Mouse (Mus musculus) splenic B cell, adult 2 months (primary cell): Measurements from ENCODE around the gene Bex3.
"Not testable (repeated sequence)": the region's sequence is repeated elsewhere in the genome, so short reads cannot be mapped to it uniquely, and the experiment has no call there.

Experiments used
- DNase-seq: peaks from one replicate; pipeline ENCODE4 v3.0.0-alpha.2; 2011; ENCODE audit warnings: low read depth, low spot score
- H3K27me3 ChIP-seq: 2 replicates; pipeline ENCODE4 v1.6.1; 2012; ENCODE audit warnings: mild to moderate bottlenecking, low read length, moderate library complexity, mixed read lengths; ENCODE audit not compliant: control insufficient read depth, poor library complexity, insufficient read depth, severe bottlenecking
- H3K36me3 ChIP-seq: 2 replicates; pipeline ENCODE4 v1.6.1; 2012; ENCODE audit warnings: mild to moderate bottlenecking, low read length, moderate library complexity, mixed read lengths; ENCODE audit not compliant: control insufficient read depth, poor library complexity, insufficient read depth, severe bottlenecking

Gene Bex3

DNA sequence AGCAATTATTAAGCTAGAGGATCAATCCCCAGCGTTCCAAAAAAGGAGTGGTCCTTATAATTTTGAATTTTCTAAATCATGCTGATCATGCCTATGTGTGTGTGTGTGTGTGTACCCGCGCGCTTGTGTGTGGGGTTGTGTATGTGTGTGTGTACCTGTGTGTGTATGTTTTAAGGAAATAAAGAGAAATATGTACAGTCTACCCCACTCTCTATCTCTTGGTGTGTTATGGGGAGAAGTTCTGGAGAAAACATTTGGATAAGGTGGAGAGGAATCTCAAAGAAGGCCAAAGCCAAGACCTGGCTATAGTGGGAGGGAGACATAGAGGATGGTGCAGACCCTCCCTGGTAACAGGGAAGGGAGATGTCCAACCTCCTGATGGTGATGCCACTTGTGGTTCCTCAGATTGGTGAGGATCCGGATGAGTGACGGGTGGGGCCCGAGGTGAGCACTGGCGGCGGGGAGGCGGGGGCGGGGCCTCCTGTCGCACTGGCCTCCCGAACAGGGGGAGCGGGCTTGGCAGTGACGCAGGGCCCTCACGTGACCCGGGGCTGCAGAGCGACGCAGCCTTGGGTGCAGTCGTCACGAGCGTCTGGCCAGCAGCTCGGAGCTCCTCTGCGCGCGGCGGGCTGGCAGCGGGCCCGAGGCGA, at the start of gene Bex3:
Bex3 (plus strand) TSS at position 511 of the 650 bp plus-strand sequence.
- H3K27me3 ChIP-seq, DNase-seq: not testable (repeated sequence)

GRCm38 (mm10) chrX:136223714-136224113, 46.3 kb upstream of the Bex3 start:
- DNase-seq, result no peak
- H3K36me3 ChIP-seq, result no peaks in the 10 kb centered on the region

More for the DNA sequence above, at the start of gene Bex3:
- H3K36me3 ChIP-seq, result not testable (repeated sequence)

GRCm38 (mm10) chrX:136227768-136228167, 42.3 kb upstream of the Bex3 start:
- DNase-seq, result no peak
- Histone ChIP-seq H3K27me3 (no peaks in the 10 kb centered on the region), H3K36me3 (no peaks in the 10 kb centered on the region)

More at GRCm38 (mm10) chrX:136223714-136224113, 46.3 kb upstream of the Bex3 start:
- H3K27me3 ChIP-seq, result no peaks in the 10 kb centered on the region

DNA sequence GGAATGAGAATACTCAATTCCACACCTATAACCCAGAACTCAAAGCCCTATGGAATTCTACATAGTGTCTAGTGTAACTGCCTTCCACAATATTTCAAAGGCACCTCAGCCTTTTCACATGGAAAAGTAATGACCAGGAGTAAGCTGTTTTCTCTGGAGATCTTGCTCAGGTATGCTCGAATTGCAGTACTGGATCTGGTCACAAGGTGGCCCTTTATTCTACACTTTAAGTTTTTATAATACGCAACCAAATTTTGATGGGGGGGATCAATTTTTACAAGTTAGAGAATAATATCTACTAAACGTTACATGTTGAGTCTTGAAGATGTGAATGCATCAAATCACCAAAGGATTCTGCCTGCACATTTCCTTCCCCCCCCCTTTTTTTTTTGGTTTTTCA, 31.9 kb upstream of the Bex3 start:
- H3K36me3 ChIP-seq, result no peaks in the 10 kb centered on the region
- DNase-seq, result peak; percentile 56
- no peaks in the 10 kb centered on the region for H3K27me3 ChIP-seq

DNA sequence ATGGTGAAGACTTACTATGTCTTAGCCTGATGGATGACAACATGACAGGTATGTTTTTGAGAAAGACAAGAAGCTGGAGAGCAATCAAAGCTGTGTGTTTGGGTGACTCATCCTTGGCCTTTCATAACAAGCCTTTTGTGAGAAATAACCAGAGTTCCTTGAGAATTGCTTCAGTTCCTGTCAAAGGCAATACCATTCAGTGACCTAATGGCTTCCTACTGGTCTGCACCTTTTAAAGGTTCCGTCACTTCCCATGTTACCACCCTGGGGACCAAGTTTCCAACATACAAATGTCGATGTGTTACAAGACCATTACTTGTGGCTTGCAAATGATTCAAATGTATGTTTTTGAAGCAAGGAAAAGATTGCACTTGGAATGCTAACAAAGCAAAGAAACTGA, 26.9 kb upstream of the Bex3 start:
- no peaks in the 10 kb centered on the region for H3K27me3 ChIP-seq
- DNase-seq, result no peak
- no peaks in the 10 kb centered on the region for H3K36me3 ChIP-seq

DNA sequence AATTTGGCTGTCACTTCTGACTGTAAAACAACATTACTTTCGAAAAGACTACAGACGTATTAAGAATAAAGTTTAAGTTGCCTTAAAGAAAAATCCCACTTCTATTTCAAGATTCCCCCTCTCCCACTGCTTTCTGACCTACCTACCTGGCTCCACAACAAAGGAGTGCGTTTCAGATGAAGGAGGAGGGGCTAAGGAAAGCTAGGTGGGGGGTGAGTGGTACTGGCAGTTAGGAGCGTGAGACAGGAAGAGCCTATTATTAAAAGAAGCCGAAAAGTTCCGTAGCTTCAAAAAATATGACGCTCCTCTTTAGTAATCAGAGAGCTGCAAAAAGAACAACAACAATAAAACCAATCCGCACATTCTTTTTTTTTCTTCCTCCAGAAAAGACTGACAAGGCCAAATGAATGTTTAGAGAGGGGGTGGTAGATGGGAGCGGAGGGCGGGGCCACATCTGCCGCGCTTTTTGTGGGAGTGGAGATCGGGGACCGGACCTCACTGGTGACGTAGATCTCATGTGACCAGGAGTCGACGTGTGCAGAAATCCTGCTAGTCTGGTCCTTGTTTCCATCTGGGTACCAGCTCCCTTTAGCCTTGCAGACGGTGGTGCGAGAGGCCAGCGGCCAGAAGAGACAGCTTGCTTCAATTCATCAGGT, 25.4 kb upstream of the Bex3 start, which contains the start of gene Tceal9:
Tceal9 (plus strand) TSS at position 506 of the 656 bp plus-strand sequence.
- Histone ChIP-seq H3K36me3 (no peaks in the 10 kb centered on the region), H3K27me3 (no peaks in the 10 kb centered on the region)
- DNase-seq, result peak; percentile 79

- H3K27me3 ChIP-seq, result no peaks in the 10 kb centered on the region
- no peaks in the 10 kb centered on the region for H3K36me3 ChIP-seq
- DNase-seq, result peak; percentile 26
These were observed 24.5 kb upstream of the Bex3 start for GRCm38 (mm10) chrX:136245521-136246071.

DNA sequence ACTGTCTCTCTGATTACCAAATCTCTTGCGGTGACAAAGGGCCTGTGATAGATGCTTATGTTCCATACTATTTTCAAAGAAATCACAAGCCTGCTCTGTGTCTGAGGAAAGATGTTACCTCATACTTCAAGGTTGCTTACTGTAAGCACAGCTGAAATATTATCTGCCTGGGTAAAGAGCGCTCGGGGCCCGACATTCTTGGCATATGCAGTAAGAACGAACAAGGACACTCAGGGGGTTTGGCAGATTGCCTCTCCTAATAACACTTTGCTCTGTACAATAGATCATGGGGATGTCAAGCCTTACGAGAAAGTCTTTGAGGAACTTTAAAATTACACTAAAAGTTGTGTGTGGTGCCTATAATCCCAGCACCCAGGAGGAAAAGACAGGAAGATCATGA, 21.2 kb upstream of the Bex3 start:
- H3K27me3 ChIP-seq, result no peaks in the 10 kb centered on the region
- no peak for DNase-seq
- H3K36me3 ChIP-seq, result no peaks in the 10 kb centered on the region

DNA sequence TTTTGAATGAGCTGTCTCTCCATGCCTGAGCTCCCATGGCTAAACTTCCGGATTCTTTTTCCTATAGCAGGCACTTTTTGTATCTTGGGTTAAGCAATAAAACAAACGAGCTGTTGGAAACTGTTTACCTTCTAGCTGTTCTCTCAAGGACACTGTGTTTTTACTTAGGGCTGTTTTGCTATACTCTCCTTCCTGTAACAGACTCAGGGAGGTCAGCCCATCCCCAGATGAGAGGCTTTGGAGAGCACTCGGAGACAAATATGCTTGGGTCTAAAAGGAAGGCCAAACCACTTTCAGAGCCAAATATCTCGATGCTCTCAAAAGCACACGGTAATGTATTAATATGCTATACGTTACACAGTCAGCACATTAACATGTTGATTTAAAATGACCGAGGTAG, 20.4 kb upstream of the Bex3 start:
- Histone ChIP-seq H3K36me3 (no peaks in the 10 kb centered on the region), H3K27me3 (no peaks in the 10 kb centered on the region)
- DNase-seq, result no peak

DNA sequence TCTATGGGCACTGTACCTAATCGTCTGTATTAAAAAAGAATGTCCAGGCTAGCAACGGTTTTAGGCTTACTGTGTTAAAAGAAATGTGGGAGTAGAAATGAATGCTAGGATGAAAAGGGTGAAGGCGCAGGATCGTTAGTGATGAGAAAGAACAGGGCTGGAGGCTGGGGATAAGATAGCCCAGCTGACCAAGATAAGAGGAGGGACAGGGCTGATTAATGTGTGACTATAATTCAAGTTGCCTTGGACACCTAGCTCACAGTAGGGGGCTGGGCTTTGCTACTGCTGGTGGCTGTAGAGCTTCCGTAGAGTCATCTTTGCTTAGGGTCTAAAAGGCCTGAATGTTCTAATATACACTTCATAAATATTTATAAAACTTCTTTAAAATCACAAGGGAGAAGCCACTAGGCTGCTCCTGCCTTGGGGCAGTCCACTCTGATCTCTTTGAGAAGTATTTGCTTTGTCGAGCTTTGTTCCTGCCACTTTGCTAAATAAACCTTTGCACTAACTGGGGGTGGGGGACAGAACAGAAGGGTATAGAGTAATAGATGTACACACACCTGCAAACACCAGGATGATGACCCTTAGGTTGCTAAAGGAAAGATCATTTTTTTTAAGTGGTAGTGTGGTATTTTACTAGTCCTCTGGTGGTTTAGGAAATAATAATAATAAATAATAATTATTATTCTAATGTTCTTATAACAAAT, 17.9 kb upstream of the Bex3 start:
- H3K36me3 ChIP-seq, result no peaks in the 10 kb centered on the region
- DNase-seq, result no peak
- H3K27me3 ChIP-seq, result no peaks in the 10 kb centered on the region

DNA sequence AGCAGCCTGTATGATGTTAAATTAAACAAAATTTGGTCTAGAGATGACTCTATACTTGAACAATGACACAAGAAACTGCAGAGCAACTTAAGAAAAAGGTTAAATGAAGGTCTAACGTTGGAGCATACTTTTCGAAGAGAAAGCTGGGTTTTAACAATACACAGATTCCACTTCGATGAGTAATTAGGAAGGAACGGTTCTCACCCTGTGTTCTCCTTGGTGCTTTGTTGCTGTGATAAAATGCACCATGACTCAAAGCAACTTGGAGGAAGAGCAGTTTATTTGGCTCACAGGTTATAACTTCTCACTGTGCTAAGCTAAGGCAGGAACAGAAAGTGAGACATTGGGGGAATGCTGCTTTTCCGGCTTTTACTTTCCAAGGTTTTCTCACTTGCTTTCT, 2.3 kb upstream of the Bex3 start:
- DNase-seq, result no peak
- Histone ChIP-seq H3K27me3 (no peaks in the 10 kb centered on the region), H3K36me3 (no peaks in the 10 kb centered on the region)

DNA sequence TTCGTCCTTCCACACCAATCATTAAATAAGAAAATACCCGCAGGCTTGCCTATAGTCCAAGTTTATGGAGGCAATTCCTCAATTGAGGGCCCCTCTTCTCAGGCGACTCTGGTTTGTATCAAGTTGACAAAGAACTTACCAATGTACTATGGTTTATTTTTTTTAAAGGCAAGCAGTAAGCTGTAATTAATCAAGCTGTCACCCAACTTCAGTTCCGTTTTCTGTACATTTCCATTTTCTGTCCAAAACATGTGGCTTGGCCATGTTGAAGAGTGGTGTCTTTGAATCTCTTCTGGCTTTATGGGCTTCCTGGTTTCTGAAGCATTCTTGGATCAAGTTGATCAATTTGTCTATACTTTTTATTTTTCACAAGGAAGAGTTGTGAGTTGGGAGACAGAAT, 1.9 kb upstream of the Bex3 start:
- no peak for DNase-seq
- no peaks in the 10 kb centered on the region for H3K36me3 ChIP-seq
- H3K27me3 ChIP-seq, result no peaks in the 10 kb centered on the region

DNA sequence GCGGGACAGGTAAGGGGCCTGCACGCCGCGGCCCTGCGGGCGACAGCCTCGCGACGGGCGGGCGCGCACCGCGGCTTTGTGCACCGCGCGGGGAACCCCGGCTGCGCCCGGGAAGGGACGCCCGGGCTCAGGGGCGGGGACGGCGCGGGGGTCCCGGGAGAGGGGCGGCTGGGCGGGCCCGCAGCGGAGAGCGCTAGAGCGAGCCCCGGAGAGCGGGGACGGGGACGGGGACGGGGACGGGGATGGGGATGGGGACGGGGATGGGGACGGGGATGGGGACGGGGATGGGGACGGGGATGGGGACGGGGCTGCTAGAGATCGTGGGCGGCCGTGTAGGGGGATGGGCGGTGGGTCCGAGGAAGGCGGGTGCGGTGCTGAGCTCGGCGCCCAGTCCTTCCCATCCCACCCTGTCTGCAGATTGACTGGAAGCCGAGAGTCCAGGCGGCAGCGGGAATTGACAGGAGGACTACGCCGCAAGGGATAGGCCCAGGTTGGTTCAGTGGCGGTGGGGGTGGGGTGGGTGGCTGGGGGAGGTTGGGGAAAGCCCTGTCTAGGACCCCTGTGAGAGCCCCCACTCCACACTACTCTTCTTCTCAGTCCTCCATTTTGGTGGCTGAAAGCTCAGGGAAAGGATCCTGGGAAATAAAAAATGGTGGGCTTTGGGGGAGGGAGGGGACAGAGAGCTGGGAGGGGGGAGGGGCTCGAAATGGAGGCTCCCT, 499 bp downstream of the Bex3 start:
- H3K36me3 ChIP-seq, H3K27me3 ChIP-seq, DNase-seq: not testable (repeated sequence)

DNA sequence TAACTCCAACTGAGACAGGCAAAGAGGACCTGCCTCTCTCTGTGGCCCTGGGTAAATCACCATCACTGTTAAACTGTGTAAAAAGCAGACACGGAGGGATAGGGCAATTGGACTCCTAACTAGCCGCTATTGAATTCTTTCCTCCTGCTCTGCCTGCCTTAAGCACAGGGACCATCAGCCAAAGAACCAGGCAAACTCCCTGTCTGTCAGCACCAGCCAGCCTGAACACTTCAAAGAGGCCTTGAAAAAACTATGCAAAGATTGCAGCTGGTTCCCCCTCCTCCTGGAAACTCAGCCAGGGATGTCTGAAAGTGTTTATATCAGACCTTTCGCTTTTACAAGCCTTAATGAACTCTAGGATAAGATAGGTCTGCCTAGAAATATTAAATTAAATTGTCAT, 4.5 kb downstream of the Bex3 start:
- Histone ChIP-seq H3K27me3 (no peaks in the 10 kb centered on the region), H3K36me3 (no peaks in the 10 kb centered on the region)
- no peak for DNase-seq
